Mouse (Mus musculus) kidney, embryonic 15.5 days (tissue): ENCODE data around the gene Akp3. TPM values are rescaled to one million over a fixed set of nuclear protein-coding genes. Genes with fewer than 3 reads are reported as not detected.

Experiments
- polyA plus RNA-seq: library from polyadenylated mRNA; unstranded; fragments of >200 nt; fragmentation: Nextera tagmentation; extraction: Ambion mirVana; gene quantifications from 2 replicates; pipeline ENCODE4 v1.2.1, GENCODE M21; 2015

The Akp3 gene
- polyA plus RNA-seq, 1 experiment from 2014 or later: not detected

Other genes with a start within 250 kb of the Akp3 start
- not detected in 2 replicates for gene Alppl2, start 35.0 kb upstream of the Akp3 start, polyA plus RNA-seq
- not detected in 2 replicates for gene Alpi, start 23.4 kb upstream of the Akp3 start, polyA plus RNA-seq
- 1.3 and 3.8 TPM in 2 replicates for gene Ecel1, start 31.5 kb downstream of the Akp3 start, polyA plus RNA-seq
- 0.09 TPM in 1 of 2 replicates, not detected in the other for gene Prss56, start 58.3 kb downstream of the Akp3 start, polyA plus RNA-seq
- gene Chrnd, start 65.6 kb downstream of the Akp3 start, polyA plus RNA-seq: 1.1 and 1.6 TPM in 2 replicates
- gene Chrng, start 79.7 kb downstream of the Akp3 start, polyA plus RNA-seq: 2.0 and 4.3 TPM in 2 replicates
- 164 and 168 TPM in 2 replicates for gene Eif4e2, start 88.9 kb downstream of the Akp3 start, polyA plus RNA-seq
- 5.7 and 5.8 TPM in 2 replicates for gene Efhd1, start 139.4 kb downstream of the Akp3 start, polyA plus RNA-seq
- 60.7 and 64.8 TPM in 2 replicates for gene Gigyf2, start 202.0 kb downstream of the Akp3 start, polyA plus RNA-seq